Mouse (Mus musculus) left cerebral cortex, adult 11 months (tissue): ENCODE data around the gene Serpinb12.
"Not testable (repeated sequence)": the region's sequence is repeated elsewhere in the genome, so short reads cannot be mapped to it uniquely, and the experiment has no call there.

Experiments used
- DNase-seq: peaks from one replicate; pipeline ENCODE4 v3.0.0; 2022; ENCODE audit warnings: low spot score

Serpinb12 gene

DNA sequence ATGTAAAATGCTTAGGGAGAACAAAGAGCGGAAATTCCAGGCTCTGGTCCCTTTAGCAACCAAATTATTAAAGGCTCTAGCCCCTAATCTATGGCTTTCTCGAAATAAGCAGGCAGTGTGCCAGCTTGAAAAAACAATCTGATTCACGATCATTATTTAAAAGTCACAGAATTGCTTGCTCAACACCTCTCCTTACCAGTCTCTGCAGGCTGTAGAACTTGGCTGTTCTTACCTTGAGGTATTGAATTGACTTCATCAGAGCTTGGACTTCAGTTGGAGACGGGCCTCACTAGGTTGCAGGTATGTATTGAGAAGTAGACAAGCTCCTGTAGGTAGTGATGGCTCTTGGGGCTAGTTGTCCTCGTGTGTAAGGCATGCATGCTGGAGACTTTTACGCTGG is at the start of gene Serpinb12:
Gene Serpinb12 (plus strand): TSS at position 185 of the 400 bp plus-strand sequence.
- no peak for DNase-seq

GRCm38 (mm10) chr1:106895142-106895541 is 39.1 kb upstream of the Serpinb12 start:
- not testable (repeated sequence) for DNase-seq

- no peak for DNase-seq
Measured at GRCm38 (mm10) chr1:106901406-106901805, 32.8 kb upstream of the Serpinb12 start.

DNA sequence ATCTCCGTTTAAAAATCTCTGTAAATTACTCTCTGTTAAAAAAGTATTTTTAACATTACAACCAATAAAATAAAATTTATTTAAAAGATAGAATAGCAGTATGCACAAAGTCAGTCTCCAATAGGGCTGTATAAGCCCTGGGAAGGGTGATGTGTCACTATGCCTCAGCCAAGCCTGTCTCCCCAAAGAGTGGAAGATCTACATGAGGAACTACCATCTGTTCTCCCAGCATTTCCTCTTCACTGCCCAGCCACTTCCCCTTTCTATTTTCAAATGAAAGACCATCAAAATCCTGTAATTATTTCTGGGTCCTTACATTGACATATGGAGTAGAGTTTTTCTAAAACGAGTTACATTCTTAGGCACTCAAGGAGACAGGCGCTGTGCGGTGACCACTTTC is 2.3 kb upstream of the Serpinb12 start:
- no peak for DNase-seq

GRCm38 (mm10) chr1:106933658-106934057 is 591 bp upstream of the Serpinb12 start:
- no peak for DNase-seq

DNA sequence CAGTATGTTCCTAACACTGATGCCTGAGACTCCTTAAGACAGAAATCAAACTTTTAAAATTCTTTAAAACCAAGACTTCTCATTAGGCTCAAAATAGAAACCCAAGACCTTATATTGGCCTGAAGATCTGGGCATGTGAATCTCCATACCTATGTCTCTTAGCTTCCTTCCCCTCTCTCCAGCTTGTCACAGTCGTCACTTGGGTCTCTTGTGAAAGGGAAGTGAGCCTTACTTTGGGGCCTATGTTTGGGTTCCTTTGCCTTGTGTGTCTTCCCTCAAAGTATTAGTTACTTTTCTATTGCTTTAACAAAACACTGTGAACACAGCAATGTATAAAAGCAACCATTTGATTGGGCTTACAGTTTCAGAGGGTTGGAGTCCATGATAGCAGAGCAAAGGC is 13.0 kb downstream of the Serpinb12 start:
- no peak for DNase-seq

- no peak for DNase-seq
Measured at GRCm38 (mm10) chr1:106959981-106960380, 25.7 kb downstream of the Serpinb12 start.

DNA sequence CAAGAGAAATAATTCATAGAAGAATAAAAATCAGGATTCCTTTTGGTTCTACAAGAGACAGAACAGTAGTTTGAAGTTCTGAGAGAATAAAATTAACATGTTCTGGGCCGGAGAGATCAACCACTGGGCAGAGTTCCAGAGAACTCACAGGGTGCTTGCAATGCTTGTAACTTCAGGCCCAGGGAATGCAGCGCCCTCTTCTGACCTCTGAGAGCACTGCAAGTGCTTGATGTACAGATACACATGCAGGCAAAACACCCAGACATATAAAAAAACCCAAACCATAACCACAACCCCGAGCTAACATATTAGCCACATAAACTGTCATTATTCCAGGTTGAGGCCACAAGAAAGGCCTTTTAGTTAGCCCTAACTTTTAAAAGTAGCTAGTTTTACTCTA is 26.8 kb downstream of the Serpinb12 start:
- no peak for DNase-seq

GRCm38 (mm10) chr1:106980684-106981083 is 46.4 kb downstream of the Serpinb12 start, which contains the start of gene Serpinb13:
Serpinb13 (plus strand) TSS chr1:106980984.
- DNase-seq: no peak

DNA sequence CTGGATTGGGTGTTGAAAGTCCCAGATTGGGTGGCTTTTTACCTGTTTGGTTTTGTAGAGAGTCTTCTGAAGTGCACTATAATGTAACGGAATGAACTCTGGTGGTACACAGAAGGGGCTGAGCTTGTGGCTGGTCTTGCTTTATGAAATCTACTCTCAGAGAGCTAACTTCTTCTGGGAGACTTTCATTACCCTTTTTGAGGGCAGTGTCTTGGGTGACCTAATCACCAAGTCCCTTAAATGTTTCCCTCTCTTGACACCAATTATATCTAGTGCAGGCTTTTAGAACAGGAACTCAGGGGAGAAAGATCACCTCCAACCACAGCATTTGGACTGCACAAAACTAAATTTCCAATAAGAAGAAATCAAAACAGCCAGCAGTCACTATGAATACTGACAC is 48.8 kb downstream of the Serpinb12 start:
- no peak for DNase-seq

DNA sequence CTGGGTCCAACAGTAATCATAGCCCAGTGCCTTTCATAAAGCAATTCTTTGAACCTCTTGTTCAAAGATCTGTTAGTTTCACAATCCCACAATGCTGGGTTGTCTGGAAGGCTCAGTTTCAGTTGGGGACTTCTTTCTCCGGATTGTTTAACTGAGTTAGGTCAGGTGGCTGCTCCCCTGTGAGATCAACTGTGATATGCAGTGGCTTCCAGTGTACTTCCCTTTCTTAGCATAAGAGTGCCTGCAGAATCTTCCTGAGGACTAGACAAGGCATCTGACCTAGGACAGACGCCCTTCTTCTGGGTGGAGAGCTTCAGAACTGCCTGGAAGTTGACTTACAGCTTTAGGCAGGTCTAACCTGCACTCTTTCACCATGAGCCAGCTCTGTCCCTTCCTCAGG is 49.6 kb downstream of the Serpinb12 start:
- DNase-seq: no peak

- DNase-seq: no peak
Measured at GRCm38 (mm10) chr1:107000424-107000823, 66.2 kb downstream of the Serpinb12 start.

- DNase-seq: no peak
Measured at GRCm38 (mm10) chr1:107001754-107002153, 67.5 kb downstream of the Serpinb12 start.

DNA sequence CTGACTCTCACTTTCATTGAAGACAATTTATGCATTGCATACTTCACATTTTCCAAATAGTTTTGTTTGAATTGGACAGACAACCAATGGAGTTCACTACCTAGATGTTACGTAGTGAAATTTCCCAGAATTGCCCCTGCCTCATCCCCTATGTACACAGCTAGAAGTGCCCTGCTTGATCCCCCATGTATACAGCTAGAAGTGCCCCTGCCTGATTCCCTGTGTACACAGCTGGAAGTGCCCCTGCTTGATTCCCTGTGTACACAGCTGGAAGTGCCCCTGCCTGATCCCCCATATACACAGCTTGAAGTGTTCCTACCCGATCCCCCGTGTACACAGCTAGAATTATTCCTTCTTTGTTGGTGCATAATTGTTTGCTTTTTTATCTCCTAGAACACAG is 72.1 kb downstream of the Serpinb12 start:
- no peak for DNase-seq
